Comparison of ENCODE assay signal across 8 mouse cellular contexts in the genomic region with DNA sequence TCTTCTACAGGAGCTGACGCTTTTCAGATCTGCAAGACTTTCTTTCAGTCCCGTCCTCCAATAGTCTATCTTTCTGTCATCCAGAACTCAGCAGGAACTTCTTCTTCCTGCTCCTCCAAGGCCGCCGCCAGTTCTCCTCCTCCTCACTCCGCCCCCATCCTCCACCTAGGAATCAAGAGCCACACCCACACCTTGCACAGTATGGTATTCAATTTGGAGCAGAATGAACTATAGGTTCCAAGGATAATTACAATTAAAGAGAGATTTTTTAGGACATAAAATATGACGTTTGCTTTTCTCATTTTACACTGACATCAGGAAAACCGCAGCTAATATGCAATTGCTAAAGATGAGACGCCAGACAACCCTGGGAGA. TPM values are rescaled to one million over a fixed set of nuclear protein-coding genes. Genes with fewer than 3 reads are reported as not detected.
DNase-seq lines count a peak whose midpoint lies in the region; ATAC-seq and TF ChIP-seq lines count a peak whose summit lies in the region.

No protein-coding gene starts in this region.

- 25% methylated on average over 8 of the region's 8 CpGs for WGBS in lung, embryonic 14.5 days
- WGBS in forebrain, embryonic 10.5 days = 18% methylated on average over 8 of the region's 8 CpGs
- WGBS in limb, embryonic 12.5 days = 25% methylated on average over 8 of the region's 8 CpGs

- peak overlapping the region; percentile 53; the same call in 1 of the 2 replicates for H3K9ac ChIP-seq in lung, embryonic 14.5 days
- peak overlapping the region; percentile 61; the same call in 1 of the 2 replicates for H3K9ac ChIP-seq in limb, embryonic 12.5 days (replicated peaks)

- ATAC-seq in lung, embryonic 14.5 days (ENCODE audit: insufficient read depth) = peak; percentile 92
- ATAC-seq in limb, embryonic 12.5 days (ENCODE audit: insufficient number of reproducible peaks, insufficient read depth, low FRiP score, low TSS enrichment, low read depth) = no peak
- 0 out of 2 replicates have a peak, but pooled peaks have one; percentile 16 for ATAC-seq in neutrophil, adult 5-6 weeks (ENCODE audit: extremely low read depth, insufficient number of reproducible peaks, low FRiP score, poor library complexity, severe bottlenecking)

- H3K4me1 ChIP-seq in lung, embryonic 14.5 days (ENCODE audit: insufficient read depth) = no peaks in the 10 kb centered on the region
- no peaks in the 10 kb centered on the region for H3K4me1 ChIP-seq in forebrain, embryonic 10.5 days
- H3K4me1 ChIP-seq in limb, embryonic 12.5 days (replicated peaks) = no peaks in the 10 kb centered on the region

- peaks cover 6% of the 10 kb centered on the region; the same call in 1 of the 2 replicates for H3K9me3 ChIP-seq in lung, embryonic 14.5 days (ENCODE audit: low read depth, low read length)
- peaks cover 22% of the 10 kb centered on the region for H3K9me3 ChIP-seq in forebrain, embryonic 10.5 days
- H3K9me3 ChIP-seq in limb, embryonic 12.5 days = peaks cover 17% of the 10 kb centered on the region; the same call in 1 of the 2 replicates

- no peak for TF ChIP-seq CTCF in lung, embryonic 14.5 days (IDR thresholded peaks at IDR 0.05; ENCODE audit: low read depth)

- no peaks in the 10 kb centered on the region for H3K27me3 ChIP-seq in lung, embryonic 14.5 days (ENCODE audit: insufficient read depth, low read length)
- no peaks in the 10 kb centered on the region for H3K27me3 ChIP-seq in forebrain, embryonic 10.5 days (ENCODE audit: poor library complexity, severe bottlenecking)
- H3K27me3 ChIP-seq in limb, embryonic 12.5 days = no peaks in the 10 kb centered on the region

- peak overlapping the region; percentile 57 for H3K4me2 ChIP-seq in lung, embryonic 14.5 days
- H3K4me2 ChIP-seq in limb, embryonic 12.5 days = peak overlapping the region; percentile 50

- H3K27ac ChIP-seq in lung, embryonic 14.5 days (ENCODE audit: low read depth) = no peak overlapping the region
- H3K27ac ChIP-seq in forebrain, embryonic 10.5 days = peak overlapping the region; percentile 71; the same call in 1 of the 2 replicates
- H3K27ac ChIP-seq in limb, embryonic 12.5 days = no peak overlapping the region

- DNase-seq in lung, embryonic 14.5 days = no peak
- no peak for DNase-seq in lung, adult 18-20 months
- no peak for DNase-seq in forebrain, embryonic 10.5 days (ENCODE audit: extremely low spot score, low spot score)
- no peak for DNase-seq in ovary, postnatal 36 days (ENCODE audit: low spot score)
- no peak for DNase-seq in urinary bladder, adult 2 months (ENCODE audit: low spot score)
- DNase-seq in right cerebral cortex, postnatal 10 days (ENCODE audit: low spot score in 2 of 2) = no peak

- peak overlapping the region; percentile 41 for H3K4me3 ChIP-seq in lung, embryonic 14.5 days (ENCODE audit: low read depth, low read length)
- peak overlapping the region; percentile 58 for H3K4me3 ChIP-seq in forebrain, embryonic 10.5 days
- H3K4me3 ChIP-seq in limb, embryonic 12.5 days (replicated peaks) = peak overlapping the region; percentile 48

- H3K36me3 ChIP-seq in lung, embryonic 14.5 days (ENCODE audit: insufficient read depth) = no peaks in the 10 kb centered on the region
- H3K36me3 ChIP-seq in forebrain, embryonic 10.5 days (replicated peaks) = no peaks in the 10 kb centered on the region; the same call in 1 of the 2 replicates
- no peaks in the 10 kb centered on the region for H3K36me3 ChIP-seq in limb, embryonic 12.5 days

RNA-seq across cellular contexts. Expression of a gene that starts 29.4 kb away (rescaled TPM):
- polyA plus RNA-seq in lung, embryonic 14.5 days (2014; fragmentation: Nextera tagmentation; extraction: Ambion mirVana) = 15.3 and 16.0 TPM in 2 replicates
- polyA plus RNA-seq in forebrain, embryonic 10.5 days (2016; fragmentation: Nextera tagmentation; extraction: Ambion mirVana) = 16.4 and 17.5 TPM in 2 replicates
- 15.0 and 16.8 TPM in 2 replicates for polyA plus RNA-seq in limb, embryonic 12.5 days (2016; fragmentation: Nextera tagmentation; extraction: Ambion mirVana)
- 3.3 and 4.4 TPM in 2 replicates for total RNA-seq in neutrophil, adult 5-6 weeks (2017)
- polyA plus RNA-seq in urinary bladder, adult 2 months (2012; rRNA removed) = 5.8 and 5.9 TPM in 2 replicates
